Mouse (Mus musculus) frontal cortex, postnatal 10 days (tissue): Measurements from ENCODE around the gene A030003K21Rik.

Experiments used
- DNase-seq, 2 experiments: peaks; one replicate each; pipeline ENCODE4 v3.0.0; 2022; ENCODE audit warnings: low spot score in 2 of 2, mixed read lengths in 1 of 2

A030003K21Rik gene

DNA sequence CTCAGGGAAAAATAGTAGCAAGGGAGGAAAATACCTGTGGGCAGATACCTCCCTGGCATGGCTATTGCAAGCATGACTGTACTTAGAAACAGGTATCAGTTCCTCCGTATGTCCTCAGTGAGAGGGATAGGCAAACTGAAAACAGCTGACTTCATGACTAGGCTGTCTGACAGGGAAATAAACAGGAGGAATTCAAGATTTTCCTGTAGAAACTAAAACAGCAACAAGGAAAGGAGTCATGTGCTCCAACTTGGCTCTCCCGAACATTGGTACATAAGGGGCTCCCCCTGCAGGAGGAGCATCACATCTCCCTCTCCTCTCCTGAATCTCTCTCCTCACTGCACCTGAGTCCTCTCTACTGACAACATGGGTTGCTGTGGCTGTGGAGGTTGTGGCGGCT, 30.2 kb downstream of the A030003K21Rik start, which contains the start of gene A030005L19Rik:
Gene A030005L19Rik, plus strand, starts transcription at position 301 of the 400 bp plus-strand sequence.
- DNase-seq = no peak

DNA sequence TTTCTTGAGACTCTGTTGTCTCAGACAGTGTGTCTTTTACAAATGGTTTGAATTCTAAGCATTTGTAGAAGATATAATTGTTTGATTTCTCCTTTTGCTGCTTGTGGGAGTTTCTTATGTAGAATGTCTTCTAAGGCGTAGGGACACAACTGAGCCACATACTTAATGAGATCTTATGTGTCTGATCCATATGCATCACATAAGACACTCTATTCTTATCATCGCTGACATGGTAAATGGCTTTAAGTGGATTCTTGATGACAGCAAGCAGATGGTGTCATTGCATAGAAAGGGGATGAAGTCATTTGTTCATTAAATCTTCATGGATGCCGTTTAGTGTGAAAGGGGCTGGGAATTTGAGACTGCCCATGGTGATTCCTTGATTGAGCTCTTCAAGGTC, 37.3 kb downstream of the A030003K21Rik start:
- DNase-seq = no peak

DNA sequence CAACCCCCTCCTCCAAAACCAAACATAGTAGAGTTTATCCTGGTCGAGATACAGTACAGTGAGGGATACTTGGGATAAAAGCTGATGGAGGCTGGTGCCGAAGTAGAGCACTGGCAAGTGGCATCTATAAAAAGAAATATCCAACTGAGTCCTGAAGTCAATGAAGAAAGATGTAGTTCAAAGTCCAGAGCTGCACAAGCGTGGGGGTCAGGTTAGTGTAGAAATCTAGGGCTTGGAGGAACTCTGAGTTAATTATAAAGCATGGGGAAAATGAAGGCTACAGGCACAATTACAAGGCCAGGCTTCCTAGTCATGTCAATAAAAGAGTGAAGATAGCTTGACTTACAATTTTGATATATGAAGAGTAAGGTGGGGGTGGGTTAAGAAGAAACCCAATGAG, 42.0 kb downstream of the A030003K21Rik start:
- DNase-seq = no peak

DNA sequence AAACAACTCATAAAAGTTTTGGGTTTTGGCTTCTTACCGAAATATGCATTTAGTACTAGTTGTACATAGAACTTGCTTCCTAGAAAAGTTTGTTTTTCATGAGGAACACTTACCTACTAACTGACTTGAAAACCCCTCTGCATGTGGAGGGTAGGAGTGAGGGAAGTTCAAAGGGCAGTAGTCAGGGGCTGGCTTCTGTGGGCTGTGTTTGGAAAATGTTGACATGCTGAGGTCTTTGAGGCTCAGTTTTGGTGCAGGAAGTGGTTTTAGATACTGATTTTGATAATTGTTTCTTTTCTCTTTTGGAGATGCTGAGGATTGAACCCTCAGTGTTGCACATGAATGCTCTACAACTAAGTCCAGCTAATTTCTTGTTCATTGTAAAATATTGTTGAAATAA, 42.6 kb downstream of the A030003K21Rik start:
- no peak for DNase-seq

DNA sequence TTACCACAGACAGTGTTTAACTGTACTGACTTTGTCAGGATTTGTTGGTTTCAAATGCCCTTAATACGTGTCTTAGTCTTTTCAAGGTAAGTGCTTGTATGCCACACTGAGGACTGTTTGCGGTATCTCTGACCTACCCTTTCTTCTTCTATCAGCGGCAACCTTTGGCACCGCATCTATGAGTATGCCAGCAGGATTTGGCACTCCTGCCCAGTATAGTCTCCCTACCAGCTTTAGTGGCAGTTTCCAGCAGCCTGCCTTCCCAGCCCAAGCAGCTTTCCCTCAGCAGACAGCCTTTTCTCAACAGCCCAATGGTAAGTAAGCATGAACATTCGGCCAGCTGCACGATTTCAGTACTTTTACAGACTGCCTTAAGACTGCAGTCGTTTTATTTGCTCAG, 49.9 kb downstream of the A030003K21Rik start:
- DNase-seq = no peak
